In genomic region chr16:72788017-72788416, GRCm38 (mm10) we compare ENCODE assay signal across 18 mouse cellular contexts.
A peak's percentile ranks its signal among the peaks of the same experiment; 100 is the strongest.
DNase-seq lines count a peak whose midpoint lies in the region; ATAC-seq lines count a peak whose summit lies in the region.
"Had no signal": no experiment of that assay in that cellular context is flagged by ENCODE, and none has a peak within 500 bp of the region (broad histone marks: within the 10 kb centered on the region; RNA-seq: fewer than 3 reads in every experiment).

No protein-coding gene starts in this region.

- no peaks in the 10 kb centered on the region for H3K27me3 ChIP-seq in forebrain, embryonic 10.5 days (ENCODE audit: poor library complexity, severe bottlenecking)
- H3K27me3 ChIP-seq in forebrain, embryonic 13.5 days = no peaks in the 10 kb centered on the region
- no peaks in the 10 kb centered on the region for H3K27me3 ChIP-seq in neural tube, embryonic 15.5 days (replicated peaks)
- no peaks in the 10 kb centered on the region for H3K27me3 ChIP-seq in hindbrain, embryonic 15.5 days
- H3K27me3 ChIP-seq in neural tube, embryonic 13.5 days = no peaks in the 10 kb centered on the region
- H3K27me3 ChIP-seq: CH12.LX; limb, embryonic 13.5 days; liver, embryonic 15.5 days had no signal

- no peaks in the 10 kb centered on the region for H3K36me3 ChIP-seq in forebrain, embryonic 10.5 days (replicated peaks)
- H3K36me3 ChIP-seq in forebrain, embryonic 13.5 days (ENCODE audit: poor library complexity, severe bottlenecking) = no peaks in the 10 kb centered on the region
- H3K36me3 ChIP-seq in neural tube, embryonic 15.5 days = no peaks in the 10 kb centered on the region
- H3K36me3 ChIP-seq in hindbrain, embryonic 15.5 days = no peaks in the 10 kb centered on the region
- no peaks in the 10 kb centered on the region for H3K36me3 ChIP-seq in neural tube, embryonic 13.5 days
- H3K36me3 ChIP-seq: limb, embryonic 13.5 days; liver, embryonic 15.5 days had no signal

- no peak for ATAC-seq in forebrain, embryonic 13.5 days
- ATAC-seq in neural tube, embryonic 15.5 days (ENCODE audit: low FRiP score) = no peak
- peak; percentile 30; the same call in 1 of the 2 replicates for ATAC-seq in hindbrain, embryonic 15.5 days (ENCODE audit: low FRiP score, low read depth)
- ATAC-seq in neural tube, embryonic 13.5 days (ENCODE audit: low read depth) = peak; percentile 83
- no peak for ATAC-seq in erythroblast, adult 5-6 weeks (replicated peaks; ENCODE audit: low FRiP score, poor library complexity, severe bottlenecking)
- ATAC-seq: activated CD4-positive, CD25-positive, alpha-beta regulatory T cell, adult 4 months; inflammation-experienced regulatory T-cells, adult 6 months had no signal

- H3K27ac ChIP-seq in forebrain, embryonic 10.5 days = peak overlapping the region; percentile 67
- H3K27ac ChIP-seq in forebrain, embryonic 13.5 days = no peak overlapping the region
- H3K27ac ChIP-seq in neural tube, embryonic 15.5 days (replicated peaks) = no peak overlapping the region
- H3K27ac ChIP-seq in hindbrain, embryonic 15.5 days (replicated peaks) = no peak overlapping the region
- peak overlapping the region; percentile 38; the same call in 1 of the 2 replicates for H3K27ac ChIP-seq in neural tube, embryonic 13.5 days (replicated peaks)
- H3K27ac ChIP-seq: kidney, postnatal 0 days; limb, embryonic 13.5 days; liver, embryonic 15.5 days had no signal

- H3K4me2 ChIP-seq in forebrain, embryonic 13.5 days = no peak overlapping the region
- H3K4me2 ChIP-seq in neural tube, embryonic 15.5 days = no peak overlapping the region
- no peak overlapping the region for H3K4me2 ChIP-seq in hindbrain, embryonic 15.5 days
- no peak overlapping the region for H3K4me2 ChIP-seq in neural tube, embryonic 13.5 days
- H3K4me2 ChIP-seq: limb, embryonic 13.5 days; liver, embryonic 15.5 days had no signal

- H3K4me3 ChIP-seq in forebrain, embryonic 10.5 days = no peak overlapping the region
- H3K4me3 ChIP-seq in forebrain, embryonic 13.5 days = no peak overlapping the region
- no peak overlapping the region for H3K4me3 ChIP-seq in neural tube, embryonic 15.5 days (replicated peaks)
- no peak overlapping the region for H3K4me3 ChIP-seq in hindbrain, embryonic 15.5 days
- H3K4me3 ChIP-seq in neural tube, embryonic 13.5 days = no peak overlapping the region
- H3K4me3 ChIP-seq: erythroblast, embryonic 14.5 days; limb, embryonic 13.5 days; liver, embryonic 15.5 days had no signal

- no peak overlapping the region for H3K9ac ChIP-seq in forebrain, embryonic 13.5 days
- no peak overlapping the region for H3K9ac ChIP-seq in neural tube, embryonic 15.5 days (replicated peaks)
- no peak overlapping the region for H3K9ac ChIP-seq in hindbrain, embryonic 15.5 days
- H3K9ac ChIP-seq in neural tube, embryonic 13.5 days = no peak overlapping the region
- H3K9ac ChIP-seq: limb, embryonic 13.5 days; liver, embryonic 15.5 days had no signal

- H3K4me1 ChIP-seq in forebrain, embryonic 10.5 days = peaks cover 17% of the 10 kb centered on the region
- H3K4me1 ChIP-seq in forebrain, embryonic 13.5 days = 0 out of 2 replicates have a peak, but pooled peaks cover 2% of the 10 kb centered on the region
- H3K4me1 ChIP-seq in neural tube, embryonic 15.5 days = no peaks in the 10 kb centered on the region
- no peaks in the 10 kb centered on the region for H3K4me1 ChIP-seq in hindbrain, embryonic 15.5 days (replicated peaks)
- H3K4me1 ChIP-seq in neural tube, embryonic 13.5 days (replicated peaks) = peaks cover 26% of the 10 kb centered on the region
- H3K4me1 ChIP-seq: liver, embryonic 15.5 days had no signal

- H3K9me3 ChIP-seq in forebrain, embryonic 10.5 days = no peaks in the 10 kb centered on the region
- H3K9me3 ChIP-seq in forebrain, embryonic 13.5 days (replicated peaks) = no peaks in the 10 kb centered on the region
- no peaks in the 10 kb centered on the region for H3K9me3 ChIP-seq in neural tube, embryonic 15.5 days (replicated peaks)
- H3K9me3 ChIP-seq in hindbrain, embryonic 15.5 days = no peaks in the 10 kb centered on the region
- no peaks in the 10 kb centered on the region for H3K9me3 ChIP-seq in neural tube, embryonic 13.5 days
- H3K9me3 ChIP-seq: limb, embryonic 13.5 days; liver, embryonic 15.5 days had no signal

- 6% methylated on average over 7 of the region's 7 CpGs for WGBS in forebrain, embryonic 10.5 days
- 5% methylated on average over 7 of the region's 7 CpGs for WGBS in forebrain, embryonic 13.5 days
- WGBS in neural tube, embryonic 15.5 days = 16% methylated on average over 7 of the region's 7 CpGs
- WGBS in hindbrain, embryonic 15.5 days = 17% methylated on average over 7 of the region's 7 CpGs
- WGBS in neural tube, embryonic 13.5 days = 9% methylated on average over 7 of the region's 7 CpGs

- intact Hi-C loops in gastrocnemius, postnatal 14 days (cut with DNase I; ENCODE audit: low total_unique reads) = no loop called here

- DNase-seq in forebrain, embryonic 10.5 days (ENCODE audit: extremely low spot score, low spot score) = no peak
- DNase-seq in neural tube, embryonic 10.5 days (ENCODE audit: extremely low spot score, low spot score) = peak; percentile 43
- DNase-seq in gastrocnemius, postnatal 14 days = no peak
- DNase-seq: cerebellum, adult 11 months; right cerebral cortex, postnatal 25 days; thymus, adult 18-20 months had no signal

Comparison
In these comparisons a context has a peak if more than half of its experiments do, and no peak if none do; other contexts are left out.
1. H3K27ac ChIP-seq: peak in forebrain, embryonic 10.5 days (single experiment) and neural tube, embryonic 13.5 days (single experiment); none in forebrain, embryonic 13.5 days (single experiment), neural tube, embryonic 15.5 days (single experiment) and hindbrain, embryonic 15.5 days (single experiment).
2. ATAC-seq: peak in hindbrain, embryonic 15.5 days (single experiment) and neural tube, embryonic 13.5 days (single experiment); none in forebrain, embryonic 13.5 days (single experiment), neural tube, embryonic 15.5 days (single experiment) and erythroblast, adult 5-6 weeks (single experiment).